Mouse (Mus musculus): Measurements from ENCODE around the gene Kpna3. TPM values are rescaled to one million over a fixed set of nuclear protein-coding genes. Genes with fewer than 3 reads are reported as not detected.
"Not testable (repeated sequence)": the region's sequence is repeated elsewhere in the genome, so short reads cannot be mapped to it uniquely, and the experiment has no call there.

Gene Kpna3
- 10 to 100 TPM; 28.8 to 34.1 TPM for total RNA-seq (2021)
- long read RNA-seq, experiment 1, full-length matches to known transcripts: 5 of 13 reads
- long read RNA-seq, experiment 1, partial matches to known transcripts: 7 of 13 reads
- long read RNA-seq, experiment 1, other reads (novel, unspliced or antisense): 1 of 13 reads
- long read RNA-seq, experiment 2, full-length matches to known transcripts: 12 of 13 reads
- long read RNA-seq, experiment 2, partial matches to known transcripts: 0 of 13 reads
- long read RNA-seq, experiment 2, other reads (novel, unspliced or antisense): 1 of 13 reads

GRCm38 (mm10) chr14:61439661-61440559, at the start of gene Kpna3:
Kpna3 (minus strand) TSS chr14:61439874.
- DNase-seq: peak; percentile 100

GRCm38 (mm10) chr14:61460365-61460764, 20.7 kb upstream of the Kpna3 start:
- no peak for DNase-seq

- DNase-seq: no peak
Observed at GRCm38 (mm10) chr14:61457468-61457867, 17.8 kb upstream of the Kpna3 start.

- no peak for DNase-seq
Observed at GRCm38 (mm10) chr14:61455571-61455970, 15.9 kb upstream of the Kpna3 start.

GRCm38 (mm10) chr14:61453032-61453431, 13.4 kb upstream of the Kpna3 start:
- no peak for DNase-seq

- DNase-seq: no peak
Observed at GRCm38 (mm10) chr14:61452481-61452880, 12.8 kb upstream of the Kpna3 start.

- peak; percentile 6 for DNase-seq
Observed at GRCm38 (mm10) chr14:61447775-61448174, 8.1 kb upstream of the Kpna3 start.

GRCm38 (mm10) chr14:61439141-61439660, 473 bp downstream of the Kpna3 start:
- peak; percentile 64 for DNase-seq

- no peak for DNase-seq
Observed at GRCm38 (mm10) chr14:61438171-61438945, 1.3 kb downstream of the Kpna3 start.

- DNase-seq: no peak
Observed at GRCm38 (mm10) chr14:61436866-61437265, 2.8 kb downstream of the Kpna3 start.

- DNase-seq: no peak
Observed at GRCm38 (mm10) chr14:61428126-61428787, 11.4 kb downstream of the Kpna3 start.

- not testable (repeated sequence) for DNase-seq
Observed at GRCm38 (mm10) chr14:61427095-61427494, 12.6 kb downstream of the Kpna3 start.

GRCm38 (mm10) chr14:61425080-61425665, 14.5 kb downstream of the Kpna3 start:
- DNase-seq: no peak

- no peak for DNase-seq
Observed at GRCm38 (mm10) chr14:61415719-61416118, 24.0 kb downstream of the Kpna3 start.

- DNase-seq: peak; percentile 13
Observed at GRCm38 (mm10) chr14:61415311-61415710, 24.4 kb downstream of the Kpna3 start.

- no peak for DNase-seq
Observed at GRCm38 (mm10) chr14:61414808-61415207, 24.9 kb downstream of the Kpna3 start.

GRCm38 (mm10) chr14:61414199-61414598, 25.5 kb downstream of the Kpna3 start:
- DNase-seq: no peak

- DNase-seq: peak; percentile 22
Observed at GRCm38 (mm10) chr14:61413686-61414085, 26.0 kb downstream of the Kpna3 start.

- no peak for DNase-seq
Observed at GRCm38 (mm10) chr14:61410020-61410419, 29.7 kb downstream of the Kpna3 start.

GRCm38 (mm10) chr14:61407055-61407454, 32.6 kb downstream of the Kpna3 start:
- no peak for DNase-seq

- DNase-seq: no peak
Observed at GRCm38 (mm10) chr14:61405761-61406160, 33.9 kb downstream of the Kpna3 start.
